Mouse (Mus musculus): ENCODE measurements around the gene Hk2. TPM values are rescaled to one million over a fixed set of nuclear protein-coding genes. Genes with fewer than 3 reads are reported as not detected.

The Hk2 gene
- polyA plus RNA-seq, 1 experiment from 2014 or later, result 24.2 TPM

DNA sequence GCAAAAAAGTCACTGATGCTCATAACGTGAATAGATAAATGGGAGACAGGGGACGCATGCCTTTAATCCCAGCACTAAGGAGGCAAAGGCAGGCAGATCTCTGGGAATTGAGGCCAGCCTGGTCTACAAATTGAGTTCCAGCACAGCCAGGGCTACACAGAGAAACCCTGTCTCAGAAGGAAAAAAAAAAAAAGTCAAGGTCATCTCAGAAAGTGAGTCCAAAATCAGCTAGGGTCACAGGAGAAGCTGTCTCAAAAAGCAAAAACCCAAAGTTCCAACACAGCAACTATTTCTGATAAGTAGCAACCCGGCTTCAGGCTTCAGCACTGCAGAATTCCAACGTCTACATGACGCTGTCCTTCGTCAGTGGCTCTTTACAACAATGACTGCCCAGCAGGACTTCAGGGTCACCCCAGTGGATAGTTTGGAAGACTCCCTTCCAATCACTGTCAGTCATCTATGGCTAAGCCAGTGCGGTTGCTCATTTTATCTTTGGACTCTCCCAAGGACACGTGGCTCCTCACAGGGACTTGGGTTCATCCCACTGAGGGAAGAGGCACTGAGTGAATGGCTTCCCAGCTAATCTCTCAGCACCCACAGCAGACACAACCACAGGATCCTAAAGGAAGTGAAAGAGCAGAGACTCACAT lies 33.3 kb downstream of the Hk2 start:
- WGBS, result 82% methylated on average over 8 of the region's 8 CpGs
- no peak overlapping the region for H3K4me3 ChIP-seq (replicated peaks; ENCODE audit: low read length)

GRCm38 (mm10) chr6:82740269-82740668 lies 34.0 kb downstream of the Hk2 start:
- Histone ChIP-seq H3K27ac (ENCODE audit: low read length) (peak overlapping the region; percentile 8; the same call in 1 of the 2 replicates), H3K27me3 (ENCODE audit: control insufficient read depth, insufficient read depth, low read length) (no peaks in the 10 kb centered on the region), H3K9me3 (replicated peaks; ENCODE audit: control insufficient read depth, low read length) (no peaks in the 10 kb centered on the region), H3K9ac (ENCODE audit: low read length) (0 out of 2 replicates have a peak overlapping the region, but pooled peaks have one; percentile 27), H3K4me3 (replicated peaks; ENCODE audit: low read length) (no peak overlapping the region), H3K4me2 (ENCODE audit: low read depth, low read length) (peak overlapping the region; percentile 28), H3K36me3 (ENCODE audit: control insufficient read depth, insufficient read depth, low read length) (0 out of 2 replicates have a peak, but pooled peaks cover 3% of the 10 kb centered on the region), H3K4me1 (ENCODE audit: control insufficient read depth, insufficient read depth, low read length) (no peaks in the 10 kb centered on the region)
- 21% methylated on average over 6 of the region's 6 CpGs for WGBS
- peak; percentile 78; the same call in 1 of the 2 replicates for ATAC-seq (ENCODE audit: insufficient read depth, low FRiP score)

More for the DNA sequence above, 33.3 kb downstream of the Hk2 start:
- H3K4me2 ChIP-seq (ENCODE audit: low read depth, low read length), result no peak overlapping the region
- H3K4me1 ChIP-seq (ENCODE audit: control insufficient read depth, insufficient read depth, low read length), result no peaks in the 10 kb centered on the region
- no peaks in the 10 kb centered on the region for H3K9me3 ChIP-seq (replicated peaks; ENCODE audit: control insufficient read depth, low read length)
- no peak overlapping the region for H3K9ac ChIP-seq (ENCODE audit: low read length)
- no peak for ATAC-seq (ENCODE audit: insufficient read depth, low FRiP score)
- peak overlapping the region; percentile 8; the same call in 1 of the 2 replicates for H3K27ac ChIP-seq (ENCODE audit: low read length)
- H3K36me3 ChIP-seq (ENCODE audit: control insufficient read depth, insufficient read depth, low read length), result 0 out of 2 replicates have a peak, but pooled peaks cover 3% of the 10 kb centered on the region
- no peaks in the 10 kb centered on the region for H3K27me3 ChIP-seq (ENCODE audit: control insufficient read depth, insufficient read depth, low read length)

GRCm38 (mm10) chr6:82737634-82738540 lies 36.4 kb downstream of the Hk2 start:
- Histone ChIP-seq H3K4me2 (ENCODE audit: low read depth, low read length) (no peak overlapping the region), H3K27ac (ENCODE audit: low read length) (no peak overlapping the region), H3K27me3 (ENCODE audit: control insufficient read depth, insufficient read depth, low read length) (no peaks in the 10 kb centered on the region), H3K9me3 (replicated peaks; ENCODE audit: control insufficient read depth, low read length) (no peaks in the 10 kb centered on the region), H3K36me3 (ENCODE audit: control insufficient read depth, insufficient read depth, low read length) (0 out of 2 replicates have a peak, but pooled peaks cover 5% of the 10 kb centered on the region), H3K9ac (ENCODE audit: low read length) (no peak overlapping the region), H3K4me3 (replicated peaks; ENCODE audit: low read length) (no peak overlapping the region), H3K4me1 (ENCODE audit: control insufficient read depth, insufficient read depth, low read length) (no peaks in the 10 kb centered on the region)
- ATAC-seq (ENCODE audit: insufficient read depth, low FRiP score), result no peak
- WGBS, result 93% methylated on average over 27 of the region's 27 CpGs

- no peak overlapping the region for H3K27ac ChIP-seq (ENCODE audit: low read length)
- 78% methylated on average over 25 of the region's 25 CpGs for WGBS
- no peak overlapping the region for H3K9ac ChIP-seq (ENCODE audit: low read length)
- no peaks in the 10 kb centered on the region for H3K27me3 ChIP-seq (ENCODE audit: control insufficient read depth, insufficient read depth, low read length)
- no peak overlapping the region for H3K4me3 ChIP-seq (replicated peaks; ENCODE audit: low read length)
- 0 out of 2 replicates have a peak, but pooled peaks cover 3% of the 10 kb centered on the region for H3K36me3 ChIP-seq (ENCODE audit: control insufficient read depth, insufficient read depth, low read length)
- H3K4me2 ChIP-seq (ENCODE audit: low read depth, low read length), result no peak overlapping the region
- H3K4me1 ChIP-seq (ENCODE audit: control insufficient read depth, insufficient read depth, low read length), result no peaks in the 10 kb centered on the region
- H3K9me3 ChIP-seq (replicated peaks; ENCODE audit: control insufficient read depth, low read length), result no peaks in the 10 kb centered on the region
- ATAC-seq (ENCODE audit: insufficient read depth, low FRiP score), result no peak
Measured at GRCm38 (mm10) chr6:82736626-82737600, 37.3 kb downstream of the Hk2 start.

GRCm38 (mm10) chr6:82735347-82735746 lies 38.9 kb downstream of the Hk2 start:
- no peak overlapping the region for H3K27ac ChIP-seq (ENCODE audit: low read length)
- WGBS, result 80% methylated on average over 7 of the region's 7 CpGs
- no peaks in the 10 kb centered on the region for H3K4me1 ChIP-seq (ENCODE audit: control insufficient read depth, insufficient read depth, low read length)
- H3K4me2 ChIP-seq (ENCODE audit: low read depth, low read length), result no peak overlapping the region
- no peaks in the 10 kb centered on the region for H3K27me3 ChIP-seq (ENCODE audit: control insufficient read depth, insufficient read depth, low read length)
- peaks cover 10% of the 10 kb centered on the region for H3K36me3 ChIP-seq (ENCODE audit: control insufficient read depth, insufficient read depth, low read length)
- no peak overlapping the region for H3K9ac ChIP-seq (ENCODE audit: low read length)
- no peak for ATAC-seq (ENCODE audit: insufficient read depth, low FRiP score)
- H3K9me3 ChIP-seq (replicated peaks; ENCODE audit: control insufficient read depth, low read length), result no peaks in the 10 kb centered on the region
- no peak overlapping the region for H3K4me3 ChIP-seq (replicated peaks; ENCODE audit: low read length)

GRCm38 (mm10) chr6:82728635-82729034 lies 45.6 kb downstream of the Hk2 start:
- no peak for ATAC-seq (ENCODE audit: insufficient read depth, low FRiP score)
- H3K27ac ChIP-seq (ENCODE audit: low read length), result no peak overlapping the region
- no peak overlapping the region for H3K4me2 ChIP-seq (ENCODE audit: low read depth, low read length)
- H3K36me3 ChIP-seq (ENCODE audit: control insufficient read depth, insufficient read depth, low read length), result peaks cover 9% of the 10 kb centered on the region
- H3K9me3 ChIP-seq (replicated peaks; ENCODE audit: control insufficient read depth, low read length), result no peaks in the 10 kb centered on the region
- no peaks in the 10 kb centered on the region; the same call in 1 of the 2 replicates for H3K4me1 ChIP-seq (ENCODE audit: control insufficient read depth, insufficient read depth, low read length)
- no peak overlapping the region for H3K9ac ChIP-seq (ENCODE audit: low read length)
- 89% methylated on average over 21 of the region's 21 CpGs for WGBS
- H3K27me3 ChIP-seq (ENCODE audit: control insufficient read depth, insufficient read depth, low read length), result no peaks in the 10 kb centered on the region
- no peak overlapping the region for H3K4me3 ChIP-seq (replicated peaks; ENCODE audit: low read length)

- WGBS, result 88% methylated on average over 13 of the region's 13 CpGs
- no peak for ATAC-seq (ENCODE audit: insufficient read depth, low FRiP score)
- H3K36me3 ChIP-seq (ENCODE audit: control insufficient read depth, insufficient read depth, low read length), result peaks cover 9% of the 10 kb centered on the region
Measured at GRCm38 (mm10) chr6:82727206-82727605, 47.0 kb downstream of the Hk2 start.

GRCm38 (mm10) chr6:82723321-82723720 lies 50.9 kb downstream of the Hk2 start:
- ATAC-seq (ENCODE audit: insufficient read depth, low FRiP score), result peak; percentile 51; the same call in 1 of the 2 replicates
- Histone ChIP-seq H3K9me3 (replicated peaks; ENCODE audit: control insufficient read depth, low read length) (no peaks in the 10 kb centered on the region), H3K27me3 (ENCODE audit: control insufficient read depth, insufficient read depth, low read length) (no peaks in the 10 kb centered on the region), H3K9ac (ENCODE audit: low read length) (peak overlapping the region; percentile 49; the same call in 1 of the 2 replicates), H3K4me1 (ENCODE audit: control insufficient read depth, insufficient read depth, low read length) (peaks cover 8% of the 10 kb centered on the region), H3K4me3 (replicated peaks; ENCODE audit: low read length) (no peak overlapping the region), H3K36me3 (ENCODE audit: control insufficient read depth, insufficient read depth, low read length) (0 out of 2 replicates have a peak, but pooled peaks cover 2% of the 10 kb centered on the region), H3K27ac (ENCODE audit: low read length) (peak overlapping the region; percentile 52), H3K4me2 (ENCODE audit: low read depth, low read length) (no peak overlapping the region)
- 27% methylated on average over 5 of the region's 5 CpGs for WGBS

More at GRCm38 (mm10) chr6:82727206-82727605, 47.0 kb downstream of the Hk2 start:
- Histone ChIP-seq H3K9ac (ENCODE audit: low read length) (no peak overlapping the region), H3K4me1 (ENCODE audit: control insufficient read depth, insufficient read depth, low read length) (peaks cover 8% of the 10 kb centered on the region), H3K9me3 (replicated peaks; ENCODE audit: control insufficient read depth, low read length) (no peaks in the 10 kb centered on the region), H3K27me3 (ENCODE audit: control insufficient read depth, insufficient read depth, low read length) (no peaks in the 10 kb centered on the region), H3K4me2 (ENCODE audit: low read depth, low read length) (no peak overlapping the region), H3K27ac (ENCODE audit: low read length) (no peak overlapping the region), H3K4me3 (replicated peaks; ENCODE audit: low read length) (no peak overlapping the region)
